Mouse (Mus musculus) hindbrain, embryonic 13.5 days (tissue): Measurements from ENCODE around the gene Gm20388. TPM values are rescaled to one million over a fixed set of nuclear protein-coding genes. Genes with fewer than 3 reads are reported as not detected.

Source experiments
- ATAC-seq: fragments of 200-750 bp; cut with Nextera tagmentation; 2 replicates; pipeline ENCODE4 v1.8.0; 2017; ENCODE audit warnings: moderate TSS enrichment; ENCODE audit not compliant: low FRiP score
- H3K27ac ChIP-seq: fragments of 300-500 bp; sonication (generic); 2 replicates; pipeline ENCODE4 v1.5.1; 2015; ENCODE audit warnings: inconsistent platforms, mild to moderate bottlenecking, moderate library complexity
- H3K27me3 ChIP-seq: fragments of 300-500 bp; sonication (generic); 2 replicates; pipeline ENCODE4 v1.6.1; 2015; ENCODE audit warnings: mild to moderate bottlenecking, inconsistent platforms
- H3K36me3 ChIP-seq: fragments of 300-500 bp; sonication (generic); 2 replicates; pipeline ENCODE4 v1.6.1; 2015; ENCODE audit warnings: mild to moderate bottlenecking, inconsistent platforms
- H3K4me1 ChIP-seq: fragments of 300-500 bp; sonication (generic); replicated peaks from 2 replicates; pipeline ENCODE4 v1.6.1; 2015; ENCODE audit warnings: inconsistent platforms
- H3K4me2 ChIP-seq: fragments of 300-500 bp; sonication (generic); 2 replicates; pipeline ENCODE4 v1.6.1; 2015; ENCODE audit warnings: inconsistent platforms, mild to moderate bottlenecking, moderate library complexity
- H3K4me3 ChIP-seq: fragments of 300-500 bp; sonication (generic); 2 replicates; pipeline ENCODE4 v1.5.1; 2015; ENCODE audit warnings: mild to moderate bottlenecking, inconsistent platforms
- H3K9ac ChIP-seq: fragments of 300-500 bp; sonication (generic); 2 replicates; pipeline ENCODE4 v1.6.1; 2015; ENCODE audit warnings: mild to moderate bottlenecking, inconsistent platforms
- H3K9me3 ChIP-seq: fragments of 300-500 bp; sonication (generic); 2 replicates; pipeline ENCODE4 v1.6.1; 2016; ENCODE audit warnings: inconsistent platforms
- WGBS: fragments of 180-500 bp; shearing (Covaris S2); methylation state at CpG from one replicate; pipeline ENCODE4 v1.1.7; 2015; 5-methylcytosine and 5-hydroxymethylcytosine counted together
- polyA plus RNA-seq: library from polyadenylated mRNA; unstranded; fragments of >200 nt; fragmentation: Nextera tagmentation; extraction: Ambion mirVana; gene quantifications from 2 replicates; pipeline ENCODE4 v1.2.1, GENCODE M21; 2015

The Gm20388 gene
- polyA plus RNA-seq, 1 experiment from 2014 or later = 1.9 TPM

GRCm38 (mm10) chr8:123648245-123649170 is 3737.9 kb downstream of the Gm20388 start:
- no peaks in the 10 kb centered on the region for H3K36me3 ChIP-seq
- no peak overlapping the region for H3K4me3 ChIP-seq
- ATAC-seq = no peak
- no peak overlapping the region for H3K9ac ChIP-seq
- H3K4me2 ChIP-seq = no peak overlapping the region
- H3K4me1 ChIP-seq = peaks cover 7% of the 10 kb centered on the region; the same call in 1 of the 2 replicates
- no peak overlapping the region for H3K27ac ChIP-seq
- WGBS = 81% methylated on average over 17 of the region's 17 CpGs
- H3K9me3 ChIP-seq = no peaks in the 10 kb centered on the region
- H3K27me3 ChIP-seq = peaks cover 11% of the 10 kb centered on the region; the same call in 1 of the 2 replicates

- Histone ChIP-seq H3K9ac (no peak overlapping the region), H3K4me1 (peaks cover 6% of the 10 kb centered on the region; the same call in 1 of the 2 replicates), H3K36me3 (no peaks in the 10 kb centered on the region), H3K27me3 (0 out of 2 replicates have a peak, but pooled peaks cover 5% of the 10 kb centered on the region), H3K4me3 (no peak overlapping the region), H3K27ac (no peak overlapping the region), H3K4me2 (no peak overlapping the region), H3K9me3 (no peaks in the 10 kb centered on the region)
- WGBS = 90% methylated on average over 12 of the region's 12 CpGs
- no peak for ATAC-seq
These were observed 3738.8 kb downstream of the Gm20388 start for GRCm38 (mm10) chr8:123649483-123649882.

DNA sequence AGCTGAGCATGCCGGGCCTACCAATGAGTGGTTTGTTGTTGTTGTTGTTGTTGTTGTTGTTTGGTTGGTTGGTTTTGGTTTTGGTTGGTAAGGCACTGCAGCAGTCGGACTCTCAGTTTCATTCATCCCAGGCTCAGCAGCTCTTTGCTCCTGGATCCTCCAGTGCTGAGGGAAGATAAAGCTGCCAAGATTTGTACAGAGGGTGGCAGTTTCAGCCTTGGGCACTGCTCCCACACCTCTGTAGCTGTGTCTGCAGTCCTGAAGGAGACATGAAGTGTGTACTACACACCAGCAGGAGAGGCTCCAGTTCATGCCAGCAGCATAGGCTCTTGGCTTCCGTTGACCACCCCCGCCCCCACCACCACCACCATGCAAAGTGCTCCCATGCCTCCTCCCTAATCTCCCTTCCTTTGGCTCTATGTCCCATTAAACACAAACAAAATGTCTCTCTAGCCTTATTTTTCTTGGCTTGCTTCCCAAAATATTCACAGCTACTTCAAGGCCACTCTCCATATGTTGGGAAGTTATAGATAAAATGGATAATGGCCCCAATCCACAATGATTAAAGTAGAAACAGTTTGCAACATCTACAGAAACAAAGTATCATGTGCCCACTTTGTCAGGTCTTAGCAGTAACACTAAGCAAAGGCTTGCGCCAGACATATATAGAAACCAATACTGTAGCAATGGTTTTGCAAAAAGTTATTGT is 3740.9 kb downstream of the Gm20388 start:
- H3K27me3 ChIP-seq = 0 out of 2 replicates have a peak, but pooled peaks cover 1% of the 10 kb centered on the region
- peaks cover 24% of the 10 kb centered on the region for H3K4me1 ChIP-seq
- no peak overlapping the region for H3K4me3 ChIP-seq
- H3K9me3 ChIP-seq = no peaks in the 10 kb centered on the region
- no peak overlapping the region for H3K9ac ChIP-seq
- peaks cover 7% of the 10 kb centered on the region; the same call in 1 of the 2 replicates for H3K36me3 ChIP-seq
- H3K4me2 ChIP-seq = no peak overlapping the region
- no peak overlapping the region for H3K27ac ChIP-seq
- ATAC-seq = no peak
- 86% methylated on average over 5 of the region's 5 CpGs for WGBS

- 66% methylated on average over 4 of the region's 4 CpGs for WGBS
- H3K27me3 ChIP-seq = no peaks in the 10 kb centered on the region
- peaks cover 24% of the 10 kb centered on the region for H3K4me1 ChIP-seq
- peaks cover 17% of the 10 kb centered on the region for H3K36me3 ChIP-seq
- no peak overlapping the region for H3K4me2 ChIP-seq
- no peak overlapping the region for H3K4me3 ChIP-seq
- no peak for ATAC-seq
- no peaks in the 10 kb centered on the region for H3K9me3 ChIP-seq
- H3K27ac ChIP-seq = peak overlapping the region; percentile 93
- H3K9ac ChIP-seq = no peak overlapping the region
These were observed 3742.0 kb downstream of the Gm20388 start for GRCm38 (mm10) chr8:123652641-123653040.

- peak within 1 kb of the TSS; percentile 79 for H3K4me3 ChIP-seq
These were observed 3742.8 kb downstream of the Gm20388 start, which contains the start of gene Rhou for GRCm38 (mm10) chr8:123653308-123653993. Rhou (plus strand) TSS chr8:123653929.

DNA sequence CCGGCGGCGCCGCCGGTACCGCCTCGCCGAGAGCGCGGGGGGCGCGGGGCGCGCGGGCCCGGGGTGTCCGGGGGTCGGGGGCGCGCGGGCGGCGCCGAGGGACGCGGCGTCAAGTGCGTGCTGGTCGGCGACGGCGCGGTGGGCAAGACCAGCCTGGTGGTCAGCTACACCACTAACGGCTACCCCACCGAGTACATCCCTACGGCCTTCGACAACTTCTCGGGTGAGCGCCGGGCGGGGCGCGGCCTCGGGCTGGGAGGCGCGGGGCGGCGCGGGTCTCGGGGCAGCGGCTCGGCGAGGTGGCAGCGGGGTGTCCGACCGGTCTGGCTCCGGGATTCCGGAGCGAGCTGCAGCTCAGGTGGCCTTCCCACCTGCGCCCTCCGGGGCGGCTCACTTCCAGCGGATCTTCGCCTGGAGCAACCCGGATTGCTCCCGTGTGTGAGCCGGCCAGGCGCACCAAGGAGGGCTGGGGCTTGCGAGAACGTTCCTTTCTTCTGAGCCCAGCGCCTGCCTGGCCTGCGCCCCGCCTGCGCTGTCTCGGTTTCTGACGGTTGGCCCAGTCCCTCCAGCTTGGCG is 3743.4 kb downstream of the Gm20388 start:
- H3K9ac ChIP-seq = peak overlapping the region; percentile 89
- WGBS = under 1% methylated on average over 69 of the region's 77 CpGs
- peaks cover 29% of the 10 kb centered on the region for H3K36me3 ChIP-seq
- H3K4me1 ChIP-seq = peaks cover 24% of the 10 kb centered on the region
- peak overlapping the region; percentile 93 for H3K27ac ChIP-seq
- H3K27me3 ChIP-seq = no peaks in the 10 kb centered on the region
- peak overlapping the region; percentile 79 for H3K4me2 ChIP-seq
- H3K4me3 ChIP-seq = peak overlapping the region; percentile 79
- no peaks in the 10 kb centered on the region for H3K9me3 ChIP-seq
- peak; percentile 74 for ATAC-seq

More at GRCm38 (mm10) chr8:123653308-123653993, 3742.8 kb downstream of the Gm20388 start, which contains the start of gene Rhou:
- WGBS = under 1% methylated on average over 35 of the region's 58 CpGs
- Histone ChIP-seq H3K27ac (peak within 1 kb of the TSS; percentile 93), H3K4me2 (peak within 1 kb of the TSS; percentile 79), H3K4me1 (peaks cover 24% of the 10 kb centered on the region), H3K9me3 (no peaks in the 10 kb centered on the region), H3K9ac (peak within 1 kb of the TSS; percentile 89), H3K27me3 (no peaks in the 10 kb centered on the region), H3K36me3 (peaks cover 25% of the 10 kb centered on the region)
- peak; percentile 90 for ATAC-seq

DNA sequence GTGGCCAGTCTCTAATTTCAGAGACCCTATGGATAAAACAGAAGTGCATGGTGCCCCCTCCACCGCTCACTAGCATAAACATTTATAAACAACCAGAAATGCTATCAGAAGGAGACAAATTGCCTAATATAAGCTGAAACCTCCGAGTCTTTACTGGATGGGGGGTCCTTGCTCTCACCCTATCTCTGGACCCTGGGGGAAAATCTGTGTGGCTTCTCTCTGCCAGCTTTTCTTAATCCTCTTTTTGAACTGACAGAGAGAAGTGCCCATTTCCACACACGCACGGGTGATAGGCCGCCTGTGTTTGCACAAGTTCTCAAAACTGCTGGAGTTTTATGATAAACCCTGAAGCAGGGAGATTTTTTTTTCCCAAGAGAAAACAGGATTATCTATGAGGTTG is 3744.1 kb downstream of the Gm20388 start:
- peak overlapping the region; percentile 79 for H3K4me3 ChIP-seq
- peak overlapping the region; percentile 23; the same call in 1 of the 2 replicates for H3K27ac ChIP-seq
- peaks cover 26% of the 10 kb centered on the region for H3K4me1 ChIP-seq
- H3K9me3 ChIP-seq = no peaks in the 10 kb centered on the region
- no peaks in the 10 kb centered on the region for H3K27me3 ChIP-seq
- H3K36me3 ChIP-seq = peaks cover 33% of the 10 kb centered on the region
- peak overlapping the region; percentile 79 for H3K4me2 ChIP-seq
- WGBS = 17% methylated on average over 5 of the region's 5 CpGs
- ATAC-seq = no peak
- peak overlapping the region; percentile 89 for H3K9ac ChIP-seq

- Histone ChIP-seq H3K4me3 (peak overlapping the region; percentile 79), H3K9me3 (no peaks in the 10 kb centered on the region), H3K36me3 (peaks cover 38% of the 10 kb centered on the region), H3K9ac (peak overlapping the region; percentile 89), H3K4me1 (peaks cover 26% of the 10 kb centered on the region), H3K27me3 (no peaks in the 10 kb centered on the region), H3K27ac (peak overlapping the region; percentile 23; the same call in 1 of the 2 replicates), H3K4me2 (peak overlapping the region; percentile 79)
- no peak for ATAC-seq
- 3% methylated on average over 8 of the region's 8 CpGs for WGBS
These were observed 3744.7 kb downstream of the Gm20388 start for GRCm38 (mm10) chr8:123655351-123655779.

DNA sequence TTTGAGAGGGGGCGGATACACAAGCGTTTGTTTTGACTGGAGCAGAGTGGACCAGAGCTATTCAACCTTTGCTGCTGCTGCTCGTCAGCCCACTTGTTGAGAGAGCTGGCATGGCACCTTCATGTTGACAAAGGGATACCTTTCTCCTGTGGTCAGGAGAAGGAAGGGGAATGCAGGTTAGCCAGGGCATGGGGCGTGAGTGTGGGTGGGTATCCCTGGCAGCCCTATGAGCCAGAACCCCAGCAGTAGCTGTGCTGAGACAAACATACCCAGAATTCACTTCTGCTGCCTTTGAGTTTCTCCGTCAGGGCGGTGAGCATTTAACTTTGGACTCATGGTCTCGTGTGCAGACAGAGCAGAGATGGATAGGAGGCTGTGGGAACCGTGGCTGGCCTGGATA is 3747.2 kb downstream of the Gm20388 start:
- ATAC-seq = no peak
- no peak overlapping the region for H3K4me3 ChIP-seq
- H3K9me3 ChIP-seq = no peaks in the 10 kb centered on the region
- no peak overlapping the region for H3K9ac ChIP-seq
- 95% methylated on average over 8 of the region's 8 CpGs for WGBS
- no peaks in the 10 kb centered on the region for H3K27me3 ChIP-seq
- H3K36me3 ChIP-seq = peaks cover 60% of the 10 kb centered on the region
- peaks cover 26% of the 10 kb centered on the region for H3K4me1 ChIP-seq
- H3K27ac ChIP-seq = no peak overlapping the region
- H3K4me2 ChIP-seq = no peak overlapping the region

- no peak for ATAC-seq
- no peaks in the 10 kb centered on the region for H3K27me3 ChIP-seq
- H3K27ac ChIP-seq = no peak overlapping the region
- peaks cover 77% of the 10 kb centered on the region for H3K36me3 ChIP-seq
- peaks cover 20% of the 10 kb centered on the region for H3K4me1 ChIP-seq
- H3K9ac ChIP-seq = no peak overlapping the region
- H3K4me2 ChIP-seq = no peak overlapping the region
- 82% methylated on average over 10 of the region's 10 CpGs for WGBS
- H3K4me3 ChIP-seq = no peak overlapping the region
- no peaks in the 10 kb centered on the region for H3K9me3 ChIP-seq
These were observed 3748.9 kb downstream of the Gm20388 start for GRCm38 (mm10) chr8:123659469-123660057.

DNA sequence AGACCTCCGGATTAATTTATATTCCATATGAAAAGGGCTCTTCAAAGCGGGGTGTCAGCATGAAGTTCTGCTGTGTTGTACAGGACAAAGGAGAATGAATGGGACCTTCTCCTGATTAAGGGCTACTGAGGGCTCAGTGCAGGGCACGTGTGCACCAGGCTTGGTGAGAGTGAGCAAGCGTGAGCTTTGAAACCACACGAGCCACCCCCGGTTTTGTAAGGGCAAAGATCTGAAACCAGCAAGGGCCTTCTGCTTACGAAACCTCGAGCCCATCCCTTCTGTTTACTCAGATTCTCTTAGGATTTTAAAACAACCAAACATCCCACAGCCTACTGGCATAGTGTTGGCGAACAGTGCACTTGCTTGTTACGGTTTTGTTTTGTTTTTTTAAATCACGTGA is 3750.9 kb downstream of the Gm20388 start:
- 87% methylated on average over 11 of the region's 11 CpGs for WGBS
- Histone ChIP-seq H3K4me2 (no peak overlapping the region), H3K27me3 (no peaks in the 10 kb centered on the region), H3K9me3 (no peaks in the 10 kb centered on the region), H3K36me3 (peaks cover 76% of the 10 kb centered on the region), H3K27ac (no peak overlapping the region), H3K9ac (no peak overlapping the region), H3K4me1 (0 out of 2 replicates have a peak, but pooled peaks cover 2% of the 10 kb centered on the region), H3K4me3 (no peak overlapping the region)
- no peak for ATAC-seq
